Mouse (Mus musculus) ES-Bruce4 (cell line): ENCODE measurements around the gene Best1. TPM values are rescaled to one million over a fixed set of nuclear protein-coding genes. Genes with fewer than 3 reads are reported as not detected.

Experiments used
- H3K27ac ChIP-seq: 2 replicates; pipeline ENCODE4 v1.5.1; 2012; ENCODE audit warnings: low read length, inconsistent platforms; ENCODE audit not compliant: insufficient read depth
- H3K27me3 ChIP-seq: 2 replicates; pipeline ENCODE4 v1.6.1; 2012; ENCODE audit warnings: mild to moderate bottlenecking, low read length, inconsistent platforms; ENCODE audit not compliant: control insufficient read depth, poor library complexity, insufficient read depth, severe bottlenecking
- H3K36me3 ChIP-seq: 2 replicates; pipeline ENCODE4 v1.6.1; 2012; ENCODE audit warnings: inconsistent platforms, mild to moderate bottlenecking, low read length, moderate library complexity; ENCODE audit not compliant: control insufficient read depth, poor library complexity, insufficient read depth, severe bottlenecking
- H3K4me1 ChIP-seq: one replicate; pipeline ENCODE4 v1.8.1; 2011; ENCODE audit warnings: low read length; ENCODE audit not compliant: control insufficient read depth, insufficient read depth
- H3K4me3 ChIP-seq: 2 replicates; pipeline ENCODE4 v1.5.1; 2011; ENCODE audit warnings: low read depth, mild to moderate bottlenecking, low read length
- H3K9ac ChIP-seq: 2 replicates; pipeline ENCODE4 v1.6.1; 2012; ENCODE audit warnings: low read depth, mild to moderate bottlenecking, inconsistent platforms; ENCODE audit not compliant: poor library complexity, severe bottlenecking
- H3K9me3 ChIP-seq: replicated peaks from 2 replicates; pipeline ENCODE4 v1.6.1; 2012; ENCODE audit warnings: mild to moderate bottlenecking, low read length, inconsistent platforms; ENCODE audit not compliant: control insufficient read depth, poor library complexity, insufficient read depth, severe bottlenecking
- CTCF ChIP-seq: IDR thresholded peaks from one replicate; pipeline ENCODE4 v1.8.1; 2011; ENCODE audit warnings: low read depth, low read length
- EP300 ChIP-seq: IDR thresholded peaks from 2 replicates; pipeline ENCODE4 v1.6.1; 2011; ENCODE audit warnings: low read depth, low read length; ENCODE audit not compliant: insufficient read depth
- POLR2A ChIP-seq: IDR thresholded peaks from one replicate; pipeline ENCODE4 v1.8.1; 2011; ENCODE audit warnings: low read length; ENCODE audit not compliant: insufficient read depth
- polyA plus RNA-seq: library from polyadenylated mRNA; stranded (reverse); fragments of >200 nt; gene quantifications from 2 replicates; pipeline ENCODE4 v1.2.4, GENCODE M21; 2011; ENCODE audit warnings: low read depth; ENCODE audit not compliant: missing spikeins, insufficient read depth, insufficient read length

Gene Best1
- polyA plus RNA-seq, 1 experiment: 1.4 TPM

GRCm38 (mm10) chr19:9954055-9954810 is 47.2 kb downstream of the Best1 start:
- TF ChIP-seq CTCF (no peak), POLR2A (no peak), EP300 (no peak)
- no peaks in the 10 kb centered on the region for H3K4me1 ChIP-seq
- no peak overlapping the region for H3K27ac ChIP-seq
- no peaks in the 10 kb centered on the region for H3K36me3 ChIP-seq
- H3K4me3 ChIP-seq: no peak overlapping the region
- H3K27me3 ChIP-seq: no peaks in the 10 kb centered on the region
- no peaks in the 10 kb centered on the region; the same call in 1 of the 2 replicates for H3K9me3 ChIP-seq
- H3K9ac ChIP-seq: no peak overlapping the region

- Histone ChIP-seq H3K9ac (no peak overlapping the region), H3K4me3 (no peak overlapping the region)
- TF ChIP-seq EP300: no peak
- no peak for TF ChIP-seq CTCF
- TF ChIP-seq POLR2A: no peak
Observed at GRCm38 (mm10) chr19:9952912-9953311, 48.5 kb downstream of the Best1 start.

GRCm38 (mm10) chr19:9952390-9952789 is 49.0 kb downstream of the Best1 start:
- no peaks in the 10 kb centered on the region for H3K27me3 ChIP-seq
- no peaks in the 10 kb centered on the region; the same call in 1 of the 2 replicates for H3K9me3 ChIP-seq
- H3K36me3 ChIP-seq: no peaks in the 10 kb centered on the region
- no peaks in the 10 kb centered on the region for H3K4me1 ChIP-seq
- no peak overlapping the region for H3K27ac ChIP-seq
- H3K4me3 ChIP-seq: no peak overlapping the region
- no peak for TF ChIP-seq POLR2A
- no peak for TF ChIP-seq CTCF
- no peak for TF ChIP-seq EP300
- H3K9ac ChIP-seq: no peak overlapping the region

More at GRCm38 (mm10) chr19:9952912-9953311, 48.5 kb downstream of the Best1 start:
- H3K27me3 ChIP-seq: no peaks in the 10 kb centered on the region
- H3K9me3 ChIP-seq: no peaks in the 10 kb centered on the region; the same call in 1 of the 2 replicates
- no peak overlapping the region for H3K27ac ChIP-seq
- no peaks in the 10 kb centered on the region for H3K36me3 ChIP-seq
- H3K4me1 ChIP-seq: no peaks in the 10 kb centered on the region

- Histone ChIP-seq H3K9ac (no peak overlapping the region), H3K9me3 (no peaks in the 10 kb centered on the region; the same call in 1 of the 2 replicates), H3K4me3 (no peak overlapping the region), H3K4me1 (peaks cover 1% of the 10 kb centered on the region), H3K36me3 (no peaks in the 10 kb centered on the region), H3K27ac (no peak overlapping the region), H3K27me3 (no peaks in the 10 kb centered on the region)
- no peak for TF ChIP-seq POLR2A
- no peak for TF ChIP-seq EP300
- TF ChIP-seq CTCF: no peak
Observed at GRCm38 (mm10) chr19:9946986-9947385, 54.4 kb downstream of the Best1 start.

GRCm38 (mm10) chr19:9945800-9946564 is 55.5 kb downstream of the Best1 start:
- TF ChIP-seq EP300 (no peak), CTCF (no peak), POLR2A (no peak)
- no peak overlapping the region for H3K9ac ChIP-seq
- H3K27ac ChIP-seq: no peak overlapping the region
- no peak overlapping the region for H3K4me3 ChIP-seq
- no peaks in the 10 kb centered on the region for H3K27me3 ChIP-seq
- H3K9me3 ChIP-seq: no peaks in the 10 kb centered on the region; the same call in 1 of the 2 replicates
- H3K36me3 ChIP-seq: no peaks in the 10 kb centered on the region
- peaks cover 1% of the 10 kb centered on the region for H3K4me1 ChIP-seq
